Mouse (Mus musculus) cortical plate, adult 2 months (tissue): ENCODE data around the gene Hyal1.

Experiments
- CTCF ChIP-seq: fragments of 200-500 bp; IDR thresholded peaks from 2 replicates; pipeline ENCODE4 v1.5.1; 2011; ENCODE audit warnings: mild to moderate bottlenecking, control low read depth, low read length; ENCODE audit not compliant: insufficient read depth; ENCODE audit errors: extremely low read depth
- POLR2A ChIP-seq: fragments of 200-500 bp; IDR thresholded peaks from 2 replicates; pipeline ENCODE4 v1.6.1; 2011; ENCODE audit warnings: mild to moderate bottlenecking, low read length, control low read depth; ENCODE audit not compliant: insufficient read depth; ENCODE audit errors: extremely low read depth

GRCm38 (mm10) chr9:107607653-107608245 is 31.0 kb downstream of the Hyal1 start:
- TF ChIP-seq CTCF, result no peak
- TF ChIP-seq POLR2A, result no peak
